Mouse (Mus musculus): Measurements from ENCODE around the gene Osbpl9.

Osbpl9 gene

GRCm38 (mm10) chr4:109201582-109202424, at the start of gene Osbpl9:
Gene Osbpl9, minus strand, starts transcription at chr4:109202272.
- peak; percentile 97 to 98 for DNase-seq (ENCODE audit: low spot score in 2 of 2)

DNA sequence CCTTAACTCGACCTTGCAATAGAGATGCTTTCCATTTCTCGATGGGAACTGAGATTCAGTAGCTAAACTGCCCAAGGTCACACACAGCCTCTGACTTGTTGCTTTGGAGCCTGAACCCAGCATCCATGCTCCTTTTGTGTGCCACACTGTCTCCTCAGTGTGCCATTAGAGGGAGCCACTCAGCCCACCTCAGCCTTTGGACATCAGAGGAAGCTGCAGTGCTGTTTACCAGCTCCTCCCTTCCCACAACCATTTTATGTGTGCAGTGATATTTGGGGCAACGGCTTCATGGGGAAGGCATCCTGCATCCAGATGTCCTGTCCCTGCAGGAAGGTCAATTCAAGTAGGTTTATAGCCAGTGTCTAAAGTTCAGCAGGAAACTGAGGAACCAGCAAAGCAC, 49.5 kb upstream of the Osbpl9 start:
- DNase-seq (ENCODE audit: low spot score in 2 of 2), result no peak

DNA sequence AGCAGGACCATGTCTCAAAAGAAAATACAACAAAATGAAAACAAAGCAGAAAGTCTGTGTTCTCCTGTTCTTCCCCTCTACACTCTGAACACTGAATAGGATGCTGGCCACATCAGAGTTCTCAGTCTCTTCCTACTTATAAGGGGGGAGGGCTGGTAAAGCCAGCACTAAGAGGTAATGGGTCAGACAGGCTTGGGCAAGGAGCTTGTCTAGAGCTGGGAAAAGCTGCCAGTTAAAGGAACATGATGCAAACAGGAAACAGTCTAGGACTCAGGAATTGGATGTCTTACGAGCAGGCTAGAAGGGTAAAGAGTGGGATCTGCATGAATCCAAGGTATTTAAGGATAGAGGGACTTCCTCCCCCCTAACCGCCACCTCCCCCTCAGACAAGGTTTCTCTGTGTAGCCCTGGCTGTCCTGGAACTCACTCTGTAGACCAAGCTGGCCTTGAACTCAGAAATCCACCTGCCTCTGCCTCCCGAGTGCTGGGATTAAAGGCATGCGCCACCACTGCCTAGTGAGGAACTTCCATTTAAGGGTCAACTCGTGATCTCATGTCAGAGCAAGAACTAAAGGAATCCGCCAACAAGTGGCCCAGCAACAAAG, 43.0 kb upstream of the Osbpl9 start:
- no peak for DNase-seq (ENCODE audit: low spot score in 2 of 2)

DNA sequence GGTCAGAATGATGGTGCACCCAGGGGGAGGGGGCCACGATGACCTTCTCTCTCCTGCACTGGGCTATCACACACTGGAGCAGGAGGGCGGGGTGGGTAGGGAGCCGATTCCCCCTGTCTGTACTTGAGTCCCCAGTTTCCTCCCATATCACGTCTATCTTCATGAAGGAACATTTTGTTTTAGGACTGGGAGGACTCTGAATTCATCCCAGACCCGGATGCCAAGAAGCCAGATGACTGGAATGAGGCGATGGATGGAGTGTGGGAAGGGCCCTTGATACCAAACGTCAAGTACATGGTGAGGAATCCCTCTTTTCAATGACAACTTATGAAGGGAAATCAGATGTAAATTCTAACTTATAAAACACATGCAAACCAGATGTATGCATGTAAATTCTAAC, 42.4 kb upstream of the Osbpl9 start:
- DNase-seq (ENCODE audit: low spot score in 2 of 2), result no peak

GRCm38 (mm10) chr4:109241934-109242333, 39.9 kb upstream of the Osbpl9 start:
- DNase-seq (ENCODE audit: low spot score in 2 of 2), result no peak

- no peak for DNase-seq (ENCODE audit: low spot score in 2 of 2)
Measured at GRCm38 (mm10) chr4:109241221-109241620, 39.1 kb upstream of the Osbpl9 start.

DNA sequence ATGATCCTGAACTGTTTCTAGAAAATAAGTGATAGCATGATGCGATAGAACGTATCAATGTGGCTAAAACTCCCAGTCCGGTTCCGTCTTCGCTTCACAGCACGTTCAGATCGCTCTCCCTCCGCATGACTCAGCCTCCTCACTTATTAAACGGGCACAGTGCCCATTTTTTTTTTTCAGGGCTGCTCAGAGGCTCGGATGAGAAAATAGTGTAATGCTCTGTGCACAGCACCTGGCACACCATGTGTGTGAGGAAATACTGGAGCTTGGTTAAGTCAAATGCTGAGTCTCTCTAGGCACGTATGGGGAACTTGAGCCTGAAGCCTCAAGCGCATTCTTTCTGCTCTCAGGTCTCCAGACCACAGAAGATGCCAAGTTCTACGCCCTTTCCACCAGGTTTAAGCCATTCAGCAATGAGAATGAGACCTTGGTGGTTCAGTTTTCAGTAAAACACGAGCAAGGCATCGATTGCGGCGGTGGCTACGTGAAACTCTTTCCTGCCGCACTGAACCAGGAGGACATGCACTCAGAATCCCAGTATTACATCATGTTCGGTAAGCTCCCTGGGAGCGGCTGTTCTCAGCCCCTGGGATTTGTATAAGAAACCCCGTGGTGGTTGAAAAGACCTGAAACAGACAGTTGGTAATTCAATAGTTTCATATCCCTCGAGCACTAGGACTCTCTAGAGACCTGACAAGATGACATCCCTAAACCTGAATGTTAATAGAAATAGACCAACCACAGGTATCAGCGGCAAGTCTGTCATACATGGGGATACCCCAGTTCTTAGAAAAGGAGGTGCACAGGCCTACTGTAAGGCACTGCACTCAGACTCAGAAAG, 36.6 kb upstream of the Osbpl9 start:
- no peak for DNase-seq (ENCODE audit: low spot score in 2 of 2)

- no peak for DNase-seq (ENCODE audit: low spot score in 2 of 2)
Measured at GRCm38 (mm10) chr4:109236186-109236879, 34.3 kb upstream of the Osbpl9 start.

GRCm38 (mm10) chr4:109234806-109235350, 32.8 kb upstream of the Osbpl9 start:
- DNase-seq (ENCODE audit: low spot score in 2 of 2), result no peak

GRCm38 (mm10) chr4:109234185-109234584, 32.1 kb upstream of the Osbpl9 start, which contains the start of gene Calr4:
Gene Calr4, plus strand, starts transcription at chr4:109234485.
- no peak for DNase-seq (ENCODE audit: low spot score in 2 of 2)

GRCm38 (mm10) chr4:109229766-109230279, 27.8 kb upstream of the Osbpl9 start:
- DNase-seq (ENCODE audit: low spot score in 2 of 2), result no peak

DNA sequence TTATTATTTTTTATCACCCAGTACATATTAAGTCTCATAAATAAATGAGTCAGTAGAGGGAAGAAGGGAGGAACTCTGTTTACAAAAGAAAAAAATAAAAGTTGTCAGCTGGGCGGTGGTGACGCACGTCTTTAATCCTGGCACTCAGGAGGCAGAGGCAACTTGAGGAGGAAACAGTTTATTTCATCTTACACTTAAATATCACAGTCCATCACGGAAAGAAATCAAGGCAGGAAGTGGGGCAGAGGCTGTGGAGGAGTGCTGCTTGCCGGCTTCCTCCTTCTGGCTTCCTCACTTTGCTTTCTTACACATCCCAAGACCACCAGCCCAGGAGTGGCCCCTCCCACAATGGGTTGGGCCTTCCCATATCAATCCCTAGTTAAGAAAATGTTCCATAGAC, 24.0 kb upstream of the Osbpl9 start:
- no peak for DNase-seq (ENCODE audit: low spot score in 2 of 2)

DNA sequence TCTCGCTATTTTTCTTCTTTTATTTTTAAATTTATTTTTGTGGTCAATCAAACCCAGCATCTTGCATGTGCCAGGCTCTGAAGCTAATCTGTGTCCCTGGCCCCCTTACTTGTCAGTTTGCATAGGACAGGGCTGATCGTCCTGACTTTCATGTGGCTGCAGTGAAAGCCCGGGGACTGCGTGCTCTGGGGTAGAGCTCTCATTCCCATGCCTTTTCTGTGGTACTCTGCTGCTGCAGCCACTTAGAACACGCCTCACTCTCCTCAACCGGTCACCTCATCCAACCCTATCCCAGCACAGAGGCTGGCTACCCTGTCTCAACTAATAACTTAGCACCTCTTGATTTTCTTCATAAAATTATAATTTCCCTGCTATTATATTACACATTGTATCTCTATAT, 23.5 kb upstream of the Osbpl9 start:
- no peak for DNase-seq (ENCODE audit: low spot score in 2 of 2)

GRCm38 (mm10) chr4:109224762-109225552, 22.9 kb upstream of the Osbpl9 start:
- peak; percentile 53 to 58 for DNase-seq (ENCODE audit: low spot score in 2 of 2)

GRCm38 (mm10) chr4:109222001-109222400, 19.9 kb upstream of the Osbpl9 start:
- DNase-seq (ENCODE audit: low spot score in 2 of 2), result no peak

- no peak for DNase-seq (ENCODE audit: low spot score in 2 of 2)
Measured at GRCm38 (mm10) chr4:109220441-109220940, 18.4 kb upstream of the Osbpl9 start.

DNA sequence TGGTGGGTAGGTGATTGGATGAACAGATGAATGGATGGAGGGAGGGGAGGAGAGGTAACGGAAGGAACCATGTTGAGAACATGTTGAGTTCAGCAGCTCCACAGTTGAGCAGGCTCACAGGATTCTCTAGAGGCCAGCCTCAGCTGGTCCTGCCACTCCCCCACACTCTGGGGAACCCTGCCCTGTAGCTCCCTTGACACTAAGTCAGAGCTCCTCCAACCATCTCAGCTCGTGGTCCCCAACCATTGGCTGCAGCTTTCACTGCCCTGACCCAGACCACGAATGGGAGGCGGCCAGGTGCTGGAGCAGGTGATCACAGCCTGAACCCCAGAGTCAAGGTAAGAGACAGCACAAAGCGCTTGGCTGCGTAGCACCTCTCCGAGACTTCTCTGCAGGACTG, 15.9 kb upstream of the Osbpl9 start:
- no peak for DNase-seq (ENCODE audit: low spot score in 2 of 2)

- no peak for DNase-seq (ENCODE audit: low spot score in 2 of 2)
Measured at GRCm38 (mm10) chr4:109213986-109214385, 11.9 kb upstream of the Osbpl9 start.

DNA sequence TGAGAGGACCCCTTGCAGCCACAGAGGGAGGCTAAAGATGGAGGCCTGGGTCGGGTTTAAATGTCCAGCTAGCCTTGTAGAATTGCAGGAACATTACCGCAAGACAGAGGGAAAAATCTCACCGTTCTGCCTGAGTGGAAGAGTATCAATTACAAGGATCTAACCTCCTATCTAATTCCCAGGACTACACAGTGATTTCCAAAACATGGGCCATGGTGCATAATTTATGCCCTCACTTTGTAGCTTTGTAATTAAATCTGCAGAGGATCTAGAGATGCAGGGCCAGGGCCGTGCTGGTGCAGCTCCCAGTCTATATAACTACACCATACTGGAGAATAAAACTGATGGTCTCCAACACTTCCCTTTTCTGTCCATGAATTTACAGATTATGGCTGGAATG, 8.8 kb upstream of the Osbpl9 start:
- DNase-seq (ENCODE audit: low spot score in 2 of 2), result no peak

DNA sequence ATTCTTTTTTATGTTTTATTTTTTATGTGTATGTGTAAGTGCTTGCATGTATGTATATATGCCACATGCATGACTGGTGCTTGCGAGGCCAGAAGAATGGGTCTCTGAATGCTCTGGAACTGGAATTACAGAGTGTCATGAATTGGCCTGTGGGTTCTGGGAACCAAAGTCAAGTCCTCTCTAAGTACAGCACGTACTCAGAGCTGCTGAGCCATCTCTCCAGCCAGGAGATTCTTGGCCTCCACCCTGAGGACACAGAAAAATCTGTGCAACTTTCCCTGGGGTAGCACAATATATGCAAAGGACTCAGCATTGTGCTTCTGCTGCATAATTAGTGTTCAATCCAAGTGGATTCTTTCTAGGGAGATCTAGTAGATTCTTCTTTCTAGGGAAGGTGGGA, 8.2 kb upstream of the Osbpl9 start:
- DNase-seq (ENCODE audit: low spot score in 2 of 2), result no peak

Measured in frontal cortex, postnatal 25 days (tissue).